Mouse (Mus musculus) layer of hippocampus, postnatal 25 days (tissue): Measurements from ENCODE around the gene Rpl10a. TPM values are rescaled to one million over a fixed set of nuclear protein-coding genes. Genes with fewer than 3 reads are reported as not detected.
A peak's percentile ranks its signal among the peaks of the same experiment; 100 is the strongest.

Experiments
- DNase-seq, 2 experiments: peaks; one replicate each; pipeline ENCODE4 v3.0.0; 2022; ENCODE audit warnings: mixed read lengths in 2 of 2, low spot score in 1 of 2; ENCODE audit errors: extremely low spot score in 1 of 2
- total RNA-seq, 2 experiments: library from RNA; stranded (reverse); gene quantifications; 2 replicates each; pipeline ENCODE4 v1.2.3; 2021

Rpl10a gene
- 100 to 1,000 TPM; 353 to 376 TPM for total RNA-seq

- DNase-seq = peak; percentile 95 to 98
These were observed at the start of gene Rpl10a for GRCm38 (mm10) chr17:28328366-28328928. TSS of gene Rpl10a (plus strand) at chr17:28328471.

GRCm38 (mm10) chr17:28279236-28279635 lies 49.0 kb upstream of the Rpl10a start:
- no peak for DNase-seq

GRCm38 (mm10) chr17:28279780-28280422 lies 48.4 kb upstream of the Rpl10a start:
- no peak for DNase-seq

- DNase-seq = no peak
These were observed 47.9 kb upstream of the Rpl10a start for GRCm38 (mm10) chr17:28280423-28280800.

GRCm38 (mm10) chr17:28280831-28281377 lies 47.4 kb upstream of the Rpl10a start:
- no peak for DNase-seq

GRCm38 (mm10) chr17:28281866-28282441 lies 46.3 kb upstream of the Rpl10a start:
- DNase-seq = no peak

GRCm38 (mm10) chr17:28283199-28283598 lies 45.1 kb upstream of the Rpl10a start:
- DNase-seq = no peak

- no peak for DNase-seq
These were observed 42.1 kb upstream of the Rpl10a start for GRCm38 (mm10) chr17:28286133-28286532.

- no peak for DNase-seq
These were observed 41.3 kb upstream of the Rpl10a start for GRCm38 (mm10) chr17:28286964-28287363.

GRCm38 (mm10) chr17:28287578-28287977 lies 40.7 kb upstream of the Rpl10a start:
- no peak for DNase-seq

GRCm38 (mm10) chr17:28287980-28288379 lies 40.3 kb upstream of the Rpl10a start:
- DNase-seq = no peak

- DNase-seq = peak; percentile 25 to 67
These were observed 38.0 kb upstream of the Rpl10a start for GRCm38 (mm10) chr17:28290262-28290661.

GRCm38 (mm10) chr17:28290671-28291070 lies 37.6 kb upstream of the Rpl10a start:
- DNase-seq = no peak

GRCm38 (mm10) chr17:28291346-28291745 lies 36.9 kb upstream of the Rpl10a start:
- DNase-seq = no peak

GRCm38 (mm10) chr17:28293716-28294115 lies 34.6 kb upstream of the Rpl10a start:
- no peak for DNase-seq

GRCm38 (mm10) chr17:28294449-28295333 lies 33.6 kb upstream of the Rpl10a start:
- no peak for DNase-seq

GRCm38 (mm10) chr17:28298888-28299287 lies 29.4 kb upstream of the Rpl10a start:
- DNase-seq = no peak

- no peak for DNase-seq
These were observed 28.5 kb upstream of the Rpl10a start for GRCm38 (mm10) chr17:28299669-28300320.

GRCm38 (mm10) chr17:28300323-28300722 lies 27.9 kb upstream of the Rpl10a start:
- no peak for DNase-seq

GRCm38 (mm10) chr17:28300850-28301249 lies 27.4 kb upstream of the Rpl10a start:
- DNase-seq = no peak
